Mouse (Mus musculus) ES-Bruce4 (cell line): ENCODE results near the gene Ints6l.

ENCODE experiments used
- CTCF ChIP-seq: IDR thresholded peaks from one replicate; pipeline ENCODE4 v1.8.1; 2011; ENCODE audit warnings: low read depth, low read length
- EP300 ChIP-seq: IDR thresholded peaks from 2 replicates; pipeline ENCODE4 v1.6.1; 2011; ENCODE audit warnings: low read depth, low read length; ENCODE audit not compliant: insufficient read depth
- POLR2A ChIP-seq: IDR thresholded peaks from one replicate; pipeline ENCODE4 v1.8.1; 2011; ENCODE audit warnings: low read length; ENCODE audit not compliant: insufficient read depth

- TF ChIP-seq CTCF (no peak), EP300 (no peak), POLR2A (no peak)
Observed at GRCm38 (mm10) chrX:56430601-56431000, 24.1 kb upstream of the Ints6l start.
